Mouse (Mus musculus) cerebellum, adult 2 months (tissue): ENCODE results near the gene Zfp688.

Experiments
- CTCF ChIP-seq: fragments of 200-500 bp; IDR thresholded peaks from 2 replicates; pipeline ENCODE4 v1.5.1; 2011; ENCODE audit warnings: low read depth, mild to moderate bottlenecking, control low read depth, low read length, moderate library complexity, borderline replicate concordance; ENCODE audit not compliant: insufficient read depth
- POLR2A ChIP-seq: fragments of 200-500 bp; IDR thresholded peaks from 2 replicates; pipeline ENCODE4 v1.6.1; 2011; ENCODE audit warnings: low read length, control low read depth, borderline replicate concordance; ENCODE audit not compliant: insufficient read depth

GRCm38 (mm10) chr7:127437724-127438123 lies 15.9 kb upstream of the Zfp688 start:
- TF ChIP-seq POLR2A: no peak
- TF ChIP-seq CTCF: peak; percentile 17; the same call in 1 of the 2 replicates
